8 mouse cellular contexts compared by ENCODE assay signal in the genomic region with DNA sequence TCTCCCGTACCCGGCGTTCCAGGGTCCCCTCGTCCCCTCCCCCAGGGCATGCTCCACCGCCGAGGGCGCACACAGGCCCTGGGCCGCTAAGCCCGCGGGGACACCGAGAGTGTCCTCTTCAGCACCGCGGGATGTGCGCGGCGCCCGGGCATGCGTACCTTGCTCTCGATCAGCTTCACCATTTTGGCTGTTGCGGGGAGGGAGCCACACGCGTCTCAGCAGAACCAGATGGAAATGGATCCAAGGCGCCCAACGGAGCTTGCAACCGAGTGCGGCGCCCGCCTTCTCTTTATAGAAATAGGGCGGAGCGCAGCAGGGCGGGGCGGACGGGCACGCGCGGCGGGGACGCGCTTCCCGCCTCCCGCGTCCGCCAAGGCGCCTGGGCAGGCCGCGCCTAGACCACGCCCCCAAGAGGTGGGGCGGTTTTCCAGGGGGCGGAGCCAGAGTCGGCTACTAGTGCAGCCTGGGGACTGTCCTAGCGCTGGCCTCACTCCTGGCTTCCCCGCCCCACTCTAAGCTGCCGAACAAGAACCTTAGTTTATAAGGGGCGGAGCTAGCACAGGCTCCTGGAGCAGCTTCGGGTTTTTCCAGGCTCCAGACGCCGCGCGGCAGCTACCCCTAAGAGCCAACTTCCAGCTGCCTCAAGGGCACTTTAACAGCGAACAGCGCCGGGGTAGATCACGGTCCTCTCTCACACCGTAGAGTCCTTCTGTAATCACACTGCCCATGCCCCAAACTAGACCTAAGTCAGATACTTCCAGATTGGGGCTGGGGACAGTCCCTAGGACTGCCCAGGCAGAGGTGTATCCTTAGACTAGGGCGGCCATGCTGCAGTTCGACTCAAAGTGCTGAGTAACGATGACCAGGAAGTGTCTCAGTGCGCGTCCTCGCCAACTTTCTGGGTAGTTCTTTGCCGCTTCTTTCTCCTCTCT. TPM values are rescaled to one million over a fixed set of nuclear protein-coding genes. Genes with fewer than 3 reads are reported as not detected.
DNase-seq lines count a peak whose midpoint lies in the region; ATAC-seq lines count a peak whose summit lies in the region.

A gene (minus strand): TSS at position 383 of the 932 bp plus-strand sequence.

- ATAC-seq in megakaryocyte progenitor cell, adult 5-6 weeks (replicated peaks; ENCODE audit: poor library complexity), result peak; percentile 74

- peak; percentile 97 for DNase-seq in adipocyte (ENCODE audit: low spot score)
- DNase-seq in embryo, embryonic 10 days (ENCODE audit: low spot score), result peak; percentile 96
- DNase-seq in gastrocnemius, postnatal 10 days, result peak; percentile 99
- DNase-seq in induced T-regulatory cell, adult 2 months (ENCODE audit: low read depth), result peak; percentile 98
- DNase-seq in left cerebral cortex, adult 9 months (ENCODE audit: low spot score in 2 of 2), result peak; percentile 87 to 95
- peak; percentile 92 for DNase-seq in right cerebral cortex, postnatal 14 days
- DNase-seq in urinary bladder, postnatal 36 days (ENCODE audit: low spot score in 2 of 2), result peak; percentile 98

RNA-seq across cellular contexts. Expression of the gene that starts here (rescaled TPM):
- total RNA-seq in gastrocnemius, postnatal 10 days (2021), result 100 to 1,000 TPM; 123 to 131 TPM
- 427 and 511 TPM in 2 replicates for total RNA-seq in megakaryocyte progenitor cell, adult 5-6 weeks (2015)
- total RNA-seq in megakaryocyte progenitor cell, adult 5-6 weeks (2017), result 214 and 220 TPM in 2 replicates

Comparison
In these comparisons a context has a peak if more than half of its experiments do, and no peak if none do; other contexts are left out.
1. Peak in every context shown above with its lines: DNase-seq and ATAC-seq.